Mouse (Mus musculus) bone marrow, adult 2 months (tissue): ENCODE data around the gene Ropn1l. TPM values are rescaled to one million over a fixed set of nuclear protein-coding genes. Genes with fewer than 3 reads are reported as not detected.

Experiments
- H3K27ac ChIP-seq: fragments of 200-500 bp; 2 replicates; pipeline ENCODE4 v1.5.1; 2012; ENCODE audit warnings: low read depth, mild to moderate bottlenecking, control low read depth, inconsistent platforms, low read length; ENCODE audit not compliant: control insufficient read depth, poor library complexity, insufficient read depth
- H3K4me1 ChIP-seq: fragments of 200-500 bp; 2 replicates; pipeline ENCODE4 v1.6.1; 2011; ENCODE audit warnings: low read length; ENCODE audit not compliant: control insufficient read depth, insufficient read depth
- H3K4me3 ChIP-seq: fragments of 200-500 bp; replicated peaks from 2 replicates; pipeline ENCODE3; 2011; ENCODE audit warnings: mild to moderate bottlenecking, low read depth, low read length, control low read depth; ENCODE audit not compliant: control insufficient read depth
- CTCF ChIP-seq: fragments of 200-500 bp; IDR thresholded peaks from 2 replicates; pipeline ENCODE4 v1.5.1; 2011; ENCODE audit warnings: low read length, control low read depth; ENCODE audit not compliant: control insufficient read depth, insufficient read depth
- POLR2A ChIP-seq: fragments of 200-500 bp; IDR thresholded peaks from 2 replicates; pipeline ENCODE4 v1.6.1; 2011; ENCODE audit warnings: low read depth, mild to moderate bottlenecking, control low read depth, low read length, borderline replicate concordance; ENCODE audit not compliant: control insufficient read depth
- WGBS: fragments of 180-500 bp; shearing (Covaris S2); methylation state at CpG from one replicate; pipeline ENCODE4 v1.1.7; 2018; 5-methylcytosine and 5-hydroxymethylcytosine counted together
- polyA plus RNA-seq: library from polyadenylated mRNA; stranded (reverse); fragments of >200 nt; gene quantifications from 2 replicates; pipeline ENCODE4 v1.2.4, GENCODE M21; 2011; ENCODE audit warnings: low replicate concordance; ENCODE audit not compliant: missing spikeins, insufficient read depth, insufficient read length

Gene Ropn1l
- polyA plus RNA-seq, 1 experiment: not detected

DNA sequence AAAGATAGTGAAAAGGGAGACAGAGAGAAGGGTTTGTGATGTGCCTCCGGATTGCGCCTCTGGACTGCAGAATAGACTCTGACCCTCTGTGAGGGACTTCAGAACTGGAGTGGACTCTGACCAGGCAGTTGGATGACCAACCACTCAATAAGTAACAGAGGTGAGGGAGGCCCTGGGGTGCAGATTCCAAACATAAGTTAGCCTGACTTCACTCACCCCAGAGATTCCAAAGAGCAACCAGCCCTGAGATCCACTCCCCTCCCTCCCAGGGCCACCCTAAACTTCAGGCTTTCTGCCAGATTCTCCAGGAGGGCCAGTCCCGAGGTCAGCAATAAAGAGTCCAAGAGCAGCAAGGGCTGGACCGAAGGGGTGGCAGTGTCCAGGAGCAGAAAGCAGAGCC lies 46.0 kb downstream of the Ropn1l start:
- WGBS: 83% methylated on average over 4 of the region's 4 CpGs
- no peak overlapping the region for H3K27ac ChIP-seq
- H3K4me3 ChIP-seq: no peak overlapping the region
- H3K4me1 ChIP-seq: peaks cover 3% of the 10 kb centered on the region; the same call in 1 of the 2 replicates
- no peak for TF ChIP-seq POLR2A
- no peak for TF ChIP-seq CTCF

GRCm38 (mm10) chr15:31406881-31407280 lies 46.7 kb downstream of the Ropn1l start:
- Histone ChIP-seq H3K4me3 (no peak overlapping the region), H3K27ac (no peak overlapping the region), H3K4me1 (no peaks in the 10 kb centered on the region; the same call in 1 of the 2 replicates)
- 86% methylated on average over 5 of the region's 5 CpGs for WGBS
- TF ChIP-seq CTCF (no peak), POLR2A (no peak)

DNA sequence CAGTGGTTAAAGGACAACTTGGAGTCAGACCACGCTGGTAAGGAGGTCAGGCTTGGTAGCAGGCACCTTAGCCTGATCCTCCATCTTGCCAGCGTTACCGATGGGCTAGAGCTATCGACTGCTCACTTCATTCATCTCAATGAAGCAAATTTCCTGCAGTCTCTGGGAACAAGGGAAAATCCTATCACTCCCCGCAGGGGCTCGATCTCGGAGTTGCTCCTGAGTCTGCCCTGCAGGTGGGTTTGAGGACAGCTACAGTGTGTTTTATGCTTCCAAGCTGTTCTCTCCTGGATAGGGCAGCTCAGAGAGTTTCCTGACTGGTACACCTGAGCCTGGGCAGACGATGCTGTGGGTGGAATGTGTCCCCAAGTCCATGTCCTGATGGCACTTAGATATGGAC lies 49.2 kb downstream of the Ropn1l start:
- TF ChIP-seq POLR2A: no peak
- H3K4me3 ChIP-seq: no peak overlapping the region
- no peak overlapping the region for H3K27ac ChIP-seq
- WGBS: 86% methylated on average over 8 of the region's 8 CpGs
- H3K4me1 ChIP-seq: no peaks in the 10 kb centered on the region

GRCm38 (mm10) chr15:31402200-31402892 lies 51.2 kb downstream of the Ropn1l start:
- Histone ChIP-seq H3K4me3 (no peak overlapping the region), H3K4me1 (no peaks in the 10 kb centered on the region), H3K27ac (no peak overlapping the region)
- 85% methylated on average over 12 of the region's 12 CpGs for WGBS
- no peak for TF ChIP-seq POLR2A
- TF ChIP-seq CTCF: no peak

DNA sequence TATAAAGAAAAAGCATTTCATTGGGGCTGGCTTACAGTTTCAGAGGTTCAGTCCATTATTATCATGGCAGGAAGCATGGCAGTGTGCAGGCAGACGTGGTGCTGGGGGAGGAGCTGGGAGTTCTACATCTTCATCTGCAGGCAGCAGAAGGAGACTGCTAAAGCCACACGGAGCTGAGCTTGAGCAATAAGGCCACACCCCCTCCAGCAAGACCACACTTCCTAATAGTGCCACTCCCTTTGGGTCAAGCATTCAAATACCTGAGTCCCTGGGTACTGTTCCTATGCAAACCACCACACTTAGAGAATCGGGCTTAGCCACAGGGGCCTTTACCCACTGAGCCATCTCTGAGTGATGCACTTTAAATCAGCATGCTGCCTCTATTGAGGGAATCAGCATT lies 52.6 kb downstream of the Ropn1l start:
- WGBS: 28% methylated on average over 3 of the region's 3 CpGs
- no peaks in the 10 kb centered on the region for H3K4me1 ChIP-seq
- no peak overlapping the region for H3K4me3 ChIP-seq
- H3K27ac ChIP-seq: no peak overlapping the region
- TF ChIP-seq POLR2A (no peak), CTCF (no peak)

DNA sequence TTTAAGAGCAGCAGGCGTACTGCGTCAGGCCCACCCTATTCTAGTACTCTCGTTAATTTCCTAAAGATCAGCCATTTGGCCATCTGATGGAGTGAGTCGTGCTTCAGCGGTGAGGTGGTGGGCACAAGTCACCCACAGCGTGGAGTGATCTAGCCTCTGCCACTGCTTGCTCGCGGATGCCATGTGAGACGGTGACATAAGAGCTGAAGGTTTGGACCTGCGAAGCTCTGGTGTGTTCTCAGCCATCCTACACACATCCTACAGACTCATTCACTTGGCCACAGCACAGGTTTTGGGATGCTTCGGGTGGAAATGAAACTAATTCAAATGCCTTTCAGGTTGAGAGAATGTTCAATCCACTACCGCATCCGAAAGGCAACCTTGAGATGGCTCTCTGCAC lies 54.8 kb downstream of the Ropn1l start:
- Histone ChIP-seq H3K4me1 (no peaks in the 10 kb centered on the region), H3K4me3 (no peak overlapping the region), H3K27ac (no peak overlapping the region)
- TF ChIP-seq CTCF: no peak
- no peak for TF ChIP-seq POLR2A
- 88% methylated on average over 13 of the region's 13 CpGs for WGBS

DNA sequence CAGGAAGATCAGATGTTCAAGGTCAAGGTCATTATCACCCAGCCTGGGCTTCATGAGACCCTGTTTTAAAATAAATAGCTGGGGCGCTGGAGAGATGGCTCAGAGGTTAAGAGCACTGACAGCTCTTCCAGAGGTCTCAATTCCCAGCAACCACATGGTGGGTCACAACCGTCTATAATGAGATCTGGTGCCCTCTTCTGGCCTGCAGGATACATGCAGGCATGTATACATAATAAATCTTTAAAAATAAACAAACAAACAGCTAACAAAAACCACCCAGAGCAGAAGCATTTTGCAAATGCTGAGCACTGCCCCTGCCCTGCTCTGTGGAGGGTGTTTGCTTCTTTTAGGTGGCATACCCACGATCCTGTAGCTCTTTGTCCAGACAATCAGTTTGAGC lies 56.2 kb downstream of the Ropn1l start:
- no peak for TF ChIP-seq POLR2A
- TF ChIP-seq CTCF: no peak
- WGBS: 77% methylated on average over 3 of the region's 3 CpGs
- Histone ChIP-seq H3K4me3 (no peak overlapping the region), H3K27ac (no peak overlapping the region), H3K4me1 (no peaks in the 10 kb centered on the region)

GRCm38 (mm10) chr15:31396755-31397154 lies 56.8 kb downstream of the Ropn1l start:
- H3K27ac ChIP-seq: no peak overlapping the region
- TF ChIP-seq POLR2A: no peak
- H3K4me3 ChIP-seq: no peak overlapping the region
- H3K4me1 ChIP-seq: no peaks in the 10 kb centered on the region
- WGBS: 80% methylated on average over 5 of the region's 5 CpGs

GRCm38 (mm10) chr15:31395986-31396385 lies 57.6 kb downstream of the Ropn1l start:
- Histone ChIP-seq H3K4me1 (no peaks in the 10 kb centered on the region), H3K4me3 (no peak overlapping the region), H3K27ac (no peak overlapping the region)
- no peak for TF ChIP-seq POLR2A
- TF ChIP-seq CTCF: no peak
- 87% methylated on average over 4 of the region's 4 CpGs for WGBS
